Mouse (Mus musculus) 3134 (cell line): ENCODE measurements around the gene Pltp.
A peak's percentile ranks its signal among the peaks of the same experiment; 100 is the strongest.

Experiments
- DNase-seq: peaks from one replicate; pipeline ENCODE4 v3.0.0-alpha.2; 2011; ENCODE audit warnings: low spot score; ENCODE audit not compliant: insufficient read length; ENCODE audit errors: extremely low read depth

Pltp gene

DNA sequence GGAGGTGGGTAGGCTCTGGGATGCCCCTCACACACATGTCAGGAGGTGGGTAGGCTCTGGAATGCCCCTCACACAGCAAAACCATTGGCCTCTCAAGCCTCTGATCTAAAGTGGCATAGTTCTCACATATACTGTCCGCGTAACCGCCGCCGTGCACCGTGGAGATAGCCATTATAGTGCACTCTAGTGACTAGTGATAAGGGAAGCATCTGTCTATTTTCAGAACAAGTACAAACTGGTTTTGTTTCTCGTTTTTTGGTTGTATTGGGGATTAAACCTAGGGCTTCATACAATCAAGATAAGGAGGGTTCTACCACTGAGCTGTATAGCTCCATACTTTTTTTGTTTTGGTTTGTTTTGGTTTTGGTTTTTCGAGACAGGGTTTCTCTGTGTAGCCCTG lies 41.7 kb downstream of the Pltp start:
- DNase-seq, result no peak

DNA sequence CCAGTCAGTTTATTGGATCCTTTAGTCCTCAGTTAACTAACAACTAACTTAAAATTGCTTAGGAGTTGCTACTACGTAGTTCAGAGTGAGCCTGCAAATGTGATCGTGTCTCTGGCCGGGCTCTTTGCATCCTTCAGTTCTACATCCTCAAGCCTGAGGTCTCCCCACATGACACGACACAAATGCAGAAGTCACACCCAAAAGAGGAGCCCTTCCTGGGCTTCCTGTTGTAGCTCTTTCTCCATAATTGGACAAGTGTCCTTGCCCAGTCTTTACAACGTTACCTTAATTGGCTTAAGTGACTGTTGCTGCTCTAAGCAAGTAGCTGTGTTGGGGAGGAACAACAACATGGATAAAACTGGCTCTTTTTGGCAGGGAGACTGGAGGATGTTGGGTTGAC lies 42.2 kb downstream of the Pltp start:
- DNase-seq, result no peak

DNA sequence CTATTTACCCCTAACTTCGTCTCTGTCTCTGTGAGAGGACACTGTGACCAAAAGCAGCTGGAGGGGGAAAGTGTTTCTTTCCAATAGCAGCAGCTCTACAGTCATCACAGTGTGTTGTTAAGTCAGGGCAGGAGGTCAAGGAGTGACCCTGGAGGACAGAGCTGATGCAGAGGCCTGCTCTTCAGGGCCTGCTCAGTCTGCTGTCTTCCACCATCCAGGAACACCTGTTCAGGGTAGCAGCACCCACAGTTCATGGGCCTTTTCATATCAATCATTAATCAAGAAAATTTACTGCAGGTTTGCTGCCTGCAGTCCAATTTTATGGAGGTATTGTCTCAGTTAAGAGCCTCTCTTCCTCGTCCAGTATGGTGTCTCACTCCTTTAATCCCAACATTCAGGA lies 44.0 kb downstream of the Pltp start:
- no peak for DNase-seq

DNA sequence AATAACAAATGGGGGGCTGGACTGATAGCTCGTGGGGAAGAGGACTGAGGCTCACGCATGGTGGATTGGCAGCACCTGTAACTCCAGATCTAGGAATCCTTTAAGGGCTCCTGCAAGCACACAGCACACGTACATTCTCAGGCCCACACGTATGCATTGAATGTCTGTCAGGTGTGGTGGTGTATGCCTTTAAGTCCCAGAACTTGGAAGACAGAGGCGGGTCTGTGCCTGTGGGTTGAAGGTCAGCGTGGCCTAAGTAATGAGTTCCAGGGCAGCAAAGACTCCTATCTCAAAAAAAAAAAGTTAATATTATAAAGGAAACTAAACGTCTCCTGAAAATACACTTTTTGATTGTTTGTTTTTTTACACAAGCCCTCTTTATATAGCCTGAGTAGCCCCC lies 50.9 kb downstream of the Pltp start:
- no peak for DNase-seq

DNA sequence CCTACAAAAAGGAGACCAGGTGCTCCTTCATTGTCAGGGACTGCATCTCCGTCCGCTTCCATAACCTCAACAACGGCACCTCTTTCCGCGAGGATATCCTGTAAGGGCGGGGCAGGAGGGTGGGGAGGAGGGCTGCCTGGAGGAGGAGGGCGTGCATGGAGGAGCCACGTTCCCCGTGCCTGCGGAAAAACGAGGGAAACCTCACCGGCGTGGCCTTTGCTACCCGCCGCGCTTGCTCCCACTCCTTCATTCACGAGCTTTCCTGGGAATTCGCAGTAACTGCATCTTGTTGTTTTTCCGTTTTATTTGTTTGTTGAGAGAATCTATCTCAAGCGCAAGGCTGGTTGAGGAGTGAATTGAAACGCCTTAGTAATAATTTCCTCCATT lies 52.2 kb downstream of the Pltp start:
- DNase-seq, result no peak

DNA sequence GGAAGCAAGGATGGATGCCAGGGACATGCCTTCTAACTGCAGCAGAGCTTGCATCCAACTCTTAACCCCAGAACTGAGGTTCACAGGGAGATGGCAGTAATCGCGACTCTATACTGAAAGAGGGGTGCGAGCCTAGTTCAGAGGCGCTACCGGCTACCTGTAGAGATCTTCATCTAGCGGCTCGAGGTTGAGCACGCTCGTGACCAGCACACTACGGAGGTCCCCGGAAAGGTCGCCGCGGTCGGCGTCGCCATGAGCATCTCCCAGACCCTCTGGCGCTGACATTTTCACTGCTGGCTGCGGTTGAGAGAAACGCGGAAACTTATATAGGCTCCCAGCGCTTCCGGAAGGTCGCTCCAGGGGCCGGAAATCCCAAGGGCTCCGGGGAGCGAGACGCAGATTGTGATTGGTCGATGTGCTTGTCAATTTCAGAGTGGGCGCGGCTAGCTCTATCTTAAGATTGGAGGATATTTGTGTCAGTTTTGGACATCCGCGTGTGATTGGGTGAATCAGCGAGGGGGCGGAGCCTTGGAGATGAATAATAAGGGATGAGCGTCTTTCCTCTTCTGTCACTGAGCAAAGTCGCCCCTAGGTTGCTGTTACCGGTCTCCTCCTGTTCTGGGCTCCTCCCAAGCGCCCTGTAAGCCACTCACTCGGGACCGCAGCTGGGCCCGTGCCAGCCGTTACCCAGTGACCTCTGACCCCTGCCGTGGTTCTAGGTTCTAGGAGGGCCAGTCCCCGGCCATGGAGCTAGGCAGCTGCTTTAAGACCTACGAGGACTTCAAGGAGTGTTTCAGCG lies 52.8 kb downstream of the Pltp start, which contains the start of the genes Acot8 and Zswim3:
Gene Acot8, minus strand, starts transcription at position 350 of the 799 bp plus-strand sequence.
Gene Zswim3, plus strand, starts transcription at position 566 of the 799 bp plus-strand sequence.
- DNase-seq, result peak; percentile 94

DNA sequence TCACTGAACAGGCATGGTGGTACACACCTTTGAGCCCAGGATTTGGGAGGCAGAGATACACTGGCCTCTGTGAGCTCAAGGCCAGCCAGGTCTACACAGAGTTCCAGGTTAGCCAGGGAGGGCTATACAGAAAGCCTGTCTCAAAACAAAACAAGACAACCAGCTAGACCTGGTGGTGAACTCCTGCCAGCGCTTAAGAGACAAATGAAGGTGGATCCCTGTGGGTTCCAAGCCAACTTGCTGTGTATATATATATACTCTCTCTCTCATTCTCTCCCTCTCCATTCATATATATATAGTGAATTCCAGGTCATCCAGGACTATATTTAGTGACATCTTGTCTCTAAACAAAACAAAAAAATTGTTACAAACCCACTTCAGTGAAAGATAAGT lies 53.6 kb downstream of the Pltp start:
- no peak for DNase-seq

DNA sequence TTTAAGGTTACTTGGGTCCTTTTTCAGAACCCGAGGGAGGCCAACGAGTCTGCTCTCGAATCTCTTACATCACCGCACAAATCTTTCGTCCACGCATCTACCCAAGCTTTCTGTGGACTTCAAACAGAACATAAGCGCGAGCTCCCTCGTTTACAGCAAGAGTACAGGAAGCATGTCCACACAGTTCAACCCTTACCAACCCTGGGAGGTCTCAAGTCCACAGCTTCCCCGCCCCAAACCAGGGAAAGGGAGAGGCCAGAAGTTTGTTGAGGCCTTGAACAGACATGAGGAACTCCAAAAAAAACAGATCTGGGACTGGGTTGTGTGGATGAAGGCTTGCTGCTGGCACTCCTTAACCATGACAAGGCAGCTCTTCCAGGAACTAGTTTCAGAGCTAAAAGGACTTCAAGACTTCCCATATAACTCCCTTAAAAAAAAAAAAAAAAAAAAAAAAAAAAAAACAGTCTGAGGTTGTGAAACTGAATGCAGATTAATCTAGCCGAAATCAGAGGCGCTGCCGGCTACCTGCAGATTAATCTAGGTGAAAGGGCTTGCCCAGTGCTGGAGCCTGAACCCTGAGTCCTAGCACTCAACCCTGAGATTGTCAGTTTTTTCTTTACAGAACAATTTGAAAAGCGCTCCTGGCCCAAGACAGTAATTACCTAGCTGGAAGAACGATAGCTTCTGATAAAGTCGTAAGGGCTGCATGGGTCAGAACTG lies 54.1 kb downstream of the Pltp start:
- DNase-seq, result no peak

DNA sequence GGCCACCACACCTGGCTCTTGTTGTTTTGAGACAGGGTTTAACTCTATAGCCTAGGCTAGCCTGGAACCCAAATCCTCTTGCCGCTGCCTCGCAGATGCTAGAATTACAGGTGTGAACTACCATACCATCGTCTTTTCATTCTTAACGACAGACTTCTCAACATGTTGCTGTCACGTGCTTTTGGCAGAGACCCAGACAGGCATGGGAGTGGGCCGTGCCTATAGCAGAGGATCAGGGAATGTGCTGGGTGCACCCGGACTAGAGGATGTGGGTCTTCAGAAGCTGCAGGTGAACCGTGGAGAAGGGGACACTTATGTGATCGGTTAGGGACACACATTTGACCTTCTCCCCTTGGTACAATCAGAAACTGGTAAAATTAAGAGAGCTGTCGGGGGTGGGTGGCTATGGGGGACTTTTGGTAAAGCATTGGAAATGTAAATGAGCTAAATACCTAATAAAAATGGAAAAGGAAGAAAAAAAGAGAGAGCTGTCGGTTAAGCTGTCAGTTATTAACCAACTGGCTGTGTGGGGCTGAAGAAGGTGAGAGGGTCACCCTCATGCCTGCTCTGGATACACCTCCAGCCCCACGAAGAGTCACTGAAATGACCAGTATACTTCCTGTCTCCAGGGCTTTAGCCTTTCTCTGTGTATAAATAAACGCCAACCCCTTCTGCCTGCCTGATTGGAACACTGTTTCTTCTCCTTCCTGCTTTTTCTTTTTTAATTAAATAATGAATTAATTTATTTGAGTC lies 57.1 kb downstream of the Pltp start:
- DNase-seq, result no peak

DNA sequence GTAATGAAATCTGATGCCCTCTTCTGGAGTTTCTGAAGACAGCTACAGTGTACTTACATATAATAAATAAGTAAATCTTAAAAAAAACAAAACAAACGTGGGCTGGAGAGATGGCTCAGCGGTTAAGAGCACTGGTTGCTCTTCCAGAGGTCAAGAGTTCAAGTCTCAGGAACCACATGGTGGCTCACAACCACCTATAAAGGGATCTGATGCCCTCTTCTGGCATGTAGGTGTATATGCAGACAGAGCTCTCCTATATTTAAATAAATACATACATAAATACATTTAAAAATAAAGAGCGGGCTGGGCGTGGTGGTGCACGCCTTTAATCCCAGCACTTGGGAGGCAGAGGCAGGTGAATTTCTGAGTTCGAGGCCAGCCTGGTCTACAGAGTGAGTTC lies 59.0 kb downstream of the Pltp start:
- peak; percentile 46 for DNase-seq

DNA sequence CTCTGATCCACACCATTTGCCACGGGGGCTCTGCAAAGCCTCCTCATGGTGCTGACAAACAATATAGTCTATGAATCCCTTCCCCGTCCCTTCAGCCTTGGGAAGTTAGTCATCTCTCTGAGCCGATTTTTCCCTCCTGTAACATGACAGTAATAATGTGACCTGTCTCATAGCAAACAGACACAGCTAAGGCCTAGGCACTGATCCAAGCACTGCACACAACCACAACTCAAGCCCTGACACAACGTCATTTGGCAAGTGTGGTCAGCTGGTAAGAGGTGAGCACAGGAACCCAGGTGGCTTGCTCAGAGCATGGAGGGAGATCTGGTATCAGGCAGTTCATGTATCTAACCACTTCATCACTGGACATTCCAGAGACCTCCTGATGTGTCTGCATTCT lies 61.6 kb downstream of the Pltp start:
- DNase-seq, result no peak

DNA sequence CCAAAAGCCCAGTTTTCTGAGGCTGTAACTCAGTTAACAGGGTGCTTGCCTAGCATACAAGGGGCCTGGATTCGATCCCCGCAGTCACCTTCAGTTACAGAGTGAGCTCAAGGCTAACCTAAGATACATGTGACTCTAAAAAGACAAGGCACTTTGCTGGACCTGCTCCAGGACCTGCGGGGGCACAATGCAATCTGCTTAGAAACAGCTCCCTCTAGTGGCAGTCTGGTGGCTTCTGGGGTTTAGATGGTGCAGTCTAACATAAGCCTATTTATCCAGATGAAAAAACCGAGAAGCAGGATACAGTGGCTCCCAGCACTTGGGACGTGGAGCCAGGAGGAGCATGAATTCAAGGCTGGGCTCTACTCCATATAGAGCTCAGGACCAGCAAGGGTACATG lies 63.2 kb downstream of the Pltp start:
- peak; percentile 60 for DNase-seq

DNA sequence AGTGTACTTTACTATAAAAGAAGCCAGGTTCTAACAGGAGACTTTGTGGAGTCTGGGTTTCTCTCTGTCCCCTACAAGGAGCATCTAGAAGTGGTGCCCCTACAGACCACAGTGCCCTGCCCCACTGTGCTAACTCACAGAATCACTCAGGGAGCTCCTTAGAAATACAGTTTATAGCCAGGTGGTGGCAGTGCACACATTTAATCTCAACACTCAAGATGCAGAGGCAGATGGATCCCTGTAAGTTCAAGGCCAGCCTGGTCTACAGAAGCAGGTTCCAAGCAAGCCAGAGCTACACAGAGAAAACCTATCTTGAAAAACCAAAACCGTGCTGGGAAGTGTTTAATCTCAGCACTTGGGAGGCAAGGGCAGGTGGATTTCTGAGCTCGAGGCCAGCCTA lies 63.7 kb downstream of the Pltp start:
- no peak for DNase-seq

DNA sequence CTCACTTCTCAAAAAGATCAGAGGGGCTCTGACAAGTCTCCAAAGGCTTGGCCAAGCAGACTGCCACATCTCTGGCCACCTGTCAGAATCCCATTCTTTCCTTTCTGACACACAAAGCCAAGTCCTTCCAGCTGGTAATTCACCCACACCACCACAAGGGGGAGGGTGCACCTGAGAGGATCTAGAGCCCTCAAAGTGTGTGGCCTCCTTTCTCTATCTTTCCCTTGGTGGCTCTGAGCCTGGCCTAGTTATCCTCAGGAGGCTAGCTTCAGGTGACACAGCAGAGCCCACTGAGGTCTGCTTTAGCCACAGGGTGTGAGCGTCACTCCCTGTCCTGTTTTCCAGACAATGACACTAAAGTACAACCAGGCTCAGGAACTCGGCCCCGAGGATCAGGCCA lies 64.3 kb downstream of the Pltp start:
- DNase-seq, result no peak

DNA sequence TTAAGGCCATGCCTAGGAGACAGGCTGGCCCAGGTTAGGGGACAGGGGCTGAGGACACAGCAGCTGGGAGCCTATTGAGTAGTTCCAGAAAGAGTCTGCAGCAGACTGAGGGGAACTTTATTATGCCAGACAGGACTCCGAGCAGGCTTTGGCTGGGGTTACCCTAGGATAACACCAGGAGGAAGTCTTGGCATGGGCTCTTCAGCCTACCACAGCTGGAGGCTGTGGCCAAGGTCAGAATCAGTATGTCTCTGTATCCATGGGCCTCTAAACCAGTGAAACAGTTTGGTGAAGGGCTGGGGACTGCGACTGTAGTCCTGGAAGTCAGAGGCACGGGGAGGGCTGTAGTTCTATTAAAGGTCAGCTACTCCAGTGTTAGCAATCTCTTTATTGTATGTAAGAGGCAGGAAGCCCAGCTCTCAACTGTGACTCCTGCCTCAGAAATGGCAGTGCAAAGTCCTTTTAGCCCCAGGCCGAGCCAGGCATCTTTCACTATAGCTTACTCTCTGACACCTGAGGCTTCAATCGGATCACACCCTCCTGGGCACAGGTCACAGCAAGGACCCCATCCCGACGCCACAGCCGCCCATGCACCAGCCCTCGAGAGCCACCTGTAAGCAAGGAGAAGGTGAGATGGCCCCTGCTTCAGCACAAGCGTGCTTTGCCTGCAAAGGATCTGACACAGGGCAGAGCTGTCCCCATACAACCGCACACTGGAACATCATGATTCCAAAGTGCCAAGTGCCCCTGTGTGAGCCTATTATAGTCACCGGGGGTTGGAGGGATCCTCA lies 64.9 kb downstream of the Pltp start:
- no peak for DNase-seq

DNA sequence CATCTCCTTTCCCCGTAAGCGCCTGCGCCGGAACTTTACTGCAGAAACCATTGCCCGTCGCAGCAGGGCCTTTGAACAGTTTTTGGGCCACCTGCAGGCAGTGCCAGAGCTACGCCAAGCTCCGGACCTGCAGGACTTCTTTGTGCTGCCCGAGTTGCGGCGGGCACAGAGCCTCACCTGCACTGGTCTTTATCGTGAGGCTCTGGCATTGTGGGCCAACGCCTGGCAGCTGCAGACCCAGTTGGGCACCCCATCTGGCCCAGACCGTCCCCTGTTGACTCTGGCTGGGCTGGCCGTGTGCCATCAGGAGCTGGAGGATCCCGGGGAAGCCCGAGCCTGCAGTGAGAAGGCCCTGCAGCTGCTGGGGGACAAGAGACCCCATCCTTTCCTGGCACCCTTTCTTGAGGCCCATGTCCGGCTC lies 65.7 kb downstream of the Pltp start:
- no peak for DNase-seq

DNA sequence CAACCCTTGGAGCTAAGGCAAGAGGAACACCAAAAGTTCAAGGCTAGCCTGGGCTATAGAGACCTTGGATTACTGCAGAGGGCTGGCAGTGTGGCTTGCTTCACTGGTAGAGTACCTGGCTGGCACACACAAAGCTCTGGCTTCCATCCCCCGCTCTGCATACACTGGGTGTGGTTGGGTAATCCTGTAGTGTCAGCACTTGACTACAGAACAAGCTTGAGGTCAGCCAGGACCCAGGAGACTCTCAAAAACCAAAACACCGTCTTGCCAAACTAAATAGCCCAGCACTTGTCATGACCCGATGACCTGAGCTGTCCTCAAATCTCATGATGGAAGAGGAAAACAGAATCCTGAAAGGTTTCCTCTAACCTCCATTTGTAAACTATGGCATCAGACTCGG lies 67.1 kb downstream of the Pltp start:
- DNase-seq, result no peak
